Mouse (Mus musculus) layer of hippocampus, adult 11-12 months (tissue): ENCODE measurements around the gene Acsf2.
"Not testable (repeated sequence)": the region's sequence is repeated elsewhere in the genome, so short reads cannot be mapped to it uniquely, and the experiment has no call there.

Experiments
- DNase-seq: peaks from one replicate; pipeline ENCODE4 v3.0.0; 2022; ENCODE audit warnings: low spot score

Gene Acsf2

GRCm38 (mm10) chr11:94601321-94602281 is at the start of gene Acsf2:
TSS of gene Acsf2 (minus strand) at chr11:94601871.
- peak; percentile 54 for DNase-seq

- not testable (repeated sequence) for DNase-seq
These were observed 49.6 kb upstream of the Acsf2 start for GRCm38 (mm10) chr11:94651241-94651640.

GRCm38 (mm10) chr11:94646457-94646856 is 44.8 kb upstream of the Acsf2 start:
- no peak for DNase-seq

GRCm38 (mm10) chr11:94644461-94645219 is 43.0 kb upstream of the Acsf2 start:
- DNase-seq, result peak; percentile 56

- no peak for DNase-seq
These were observed 32.8 kb upstream of the Acsf2 start for GRCm38 (mm10) chr11:94634431-94634830.

- no peak for DNase-seq
These were observed 31.3 kb upstream of the Acsf2 start for GRCm38 (mm10) chr11:94632988-94633387.

GRCm38 (mm10) chr11:94631969-94632368 is 30.3 kb upstream of the Acsf2 start:
- DNase-seq, result no peak

- DNase-seq, result no peak
These were observed 28.7 kb upstream of the Acsf2 start for GRCm38 (mm10) chr11:94630199-94631011.

GRCm38 (mm10) chr11:94629884-94630198 is 28.2 kb upstream of the Acsf2 start:
- DNase-seq, result no peak

GRCm38 (mm10) chr11:94629199-94629883 is 27.7 kb upstream of the Acsf2 start, which contains the start of gene Lrrc59:
TSS of gene Lrrc59 (plus strand) at chr11:94629767.
- DNase-seq, result peak; percentile 95

GRCm38 (mm10) chr11:94622162-94622561 is 20.5 kb upstream of the Acsf2 start:
- DNase-seq, result no peak

GRCm38 (mm10) chr11:94621458-94621852 is 19.8 kb upstream of the Acsf2 start:
- DNase-seq, result no peak

GRCm38 (mm10) chr11:94620766-94621457 is 19.2 kb upstream of the Acsf2 start:
- DNase-seq, result no peak

- DNase-seq, result no peak
These were observed 16.0 kb upstream of the Acsf2 start for GRCm38 (mm10) chr11:94617646-94618045.

- no peak for DNase-seq
These were observed 13.8 kb upstream of the Acsf2 start for GRCm38 (mm10) chr11:94615494-94615893.

GRCm38 (mm10) chr11:94614603-94615002 is 12.9 kb upstream of the Acsf2 start:
- DNase-seq, result no peak

- DNase-seq, result no peak
These were observed 9.4 kb upstream of the Acsf2 start for GRCm38 (mm10) chr11:94610744-94611740.

GRCm38 (mm10) chr11:94602356-94602955 is 785 bp upstream of the Acsf2 start:
- DNase-seq, result no peak

GRCm38 (mm10) chr11:94600447-94600846 is 1.2 kb downstream of the Acsf2 start:
- DNase-seq, result no peak
